Mouse (Mus musculus) cortical plate, adult 2 months (tissue): ENCODE measurements at regions not wholly inside any gene's neighbourhood (a gene's known extent, or its start where the extent isn't known, plus 50 kb on each side); places are given as distances from the start of the nearest gene placed in this dataset.

ENCODE experiments used
- CTCF ChIP-seq: fragments of 200-500 bp; IDR thresholded peaks from 2 replicates; pipeline ENCODE4 v1.5.1; 2011; ENCODE audit warnings: mild to moderate bottlenecking, control low read depth, low read length; ENCODE audit not compliant: insufficient read depth; ENCODE audit errors: extremely low read depth
- POLR2A ChIP-seq: fragments of 200-500 bp; IDR thresholded peaks from 2 replicates; pipeline ENCODE4 v1.6.1; 2011; ENCODE audit warnings: mild to moderate bottlenecking, low read length, control low read depth; ENCODE audit not compliant: insufficient read depth; ENCODE audit errors: extremely low read depth

DNA sequence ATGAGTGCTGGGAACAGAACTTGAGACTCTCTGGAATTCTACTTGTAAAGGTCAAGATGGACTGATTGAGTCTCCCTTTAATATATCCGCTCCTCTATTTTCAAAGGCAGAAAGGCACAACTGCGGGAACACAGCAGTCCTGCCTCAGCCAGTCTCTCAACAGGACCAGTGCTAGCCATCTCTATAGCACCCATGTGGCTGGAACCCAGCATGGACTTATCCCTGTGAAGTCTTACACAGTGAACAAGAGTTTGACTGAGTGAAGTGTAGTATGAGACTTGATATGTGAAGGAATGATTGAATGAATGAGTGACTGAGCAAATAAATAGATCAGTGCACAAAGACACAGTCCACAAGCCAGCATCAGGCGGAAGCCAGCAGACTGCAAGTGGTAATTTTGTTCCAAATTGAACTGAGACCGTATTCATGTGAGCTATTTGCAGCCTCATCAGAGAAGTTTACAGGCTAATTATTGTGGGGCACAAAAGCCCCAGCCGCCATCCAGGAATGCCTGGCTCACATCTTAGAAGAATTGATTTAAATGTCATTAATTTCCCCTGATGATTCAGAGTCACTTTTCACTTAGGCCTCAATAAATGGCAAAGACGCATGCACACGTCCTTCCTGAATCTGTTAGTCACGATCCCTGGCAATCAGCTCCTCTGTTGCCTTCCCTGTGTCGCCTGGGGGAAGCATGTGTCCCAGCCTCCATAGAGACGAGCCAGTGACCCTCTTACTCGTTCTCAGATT, 223.1 kb downstream of the Ankrd50 start:
- TF ChIP-seq CTCF (no peak), POLR2A (no peak)
